Mouse (Mus musculus): ENCODE measurements around the gene Dgkd. TPM values are rescaled to one million over a fixed set of nuclear protein-coding genes. Genes with fewer than 3 reads are reported as not detected.

Gene Dgkd
- polyA plus RNA-seq, 1 experiment from 2014 or later, result 20.2 TPM

DNA sequence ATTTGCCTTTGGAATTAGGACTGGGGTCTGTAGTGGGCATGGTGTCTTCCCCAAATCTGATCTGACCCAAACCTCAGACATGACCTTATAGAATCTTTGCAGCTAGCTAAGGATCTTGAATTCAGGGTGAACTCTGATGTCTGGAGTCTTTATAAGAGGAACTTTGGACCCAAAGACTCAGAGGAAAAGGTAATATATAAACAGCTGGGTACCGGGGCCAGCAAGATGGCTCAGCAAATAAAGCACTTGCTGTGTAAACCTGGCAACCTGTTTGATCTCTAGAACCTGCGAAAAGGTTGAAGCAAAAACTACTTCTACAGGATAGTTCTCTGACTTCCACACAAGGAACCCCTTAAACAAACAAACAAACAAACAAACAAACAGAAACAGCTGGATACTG, 5.4 kb downstream of the Dgkd start:
- peak; percentile 61 for ATAC-seq
- Histone ChIP-seq H3K4me2 (replicated peaks; ENCODE audit: low read depth) (0 out of 2 replicates have a peak overlapping the region, but pooled peaks have one; percentile 0), H3K9me3 (ENCODE audit: control insufficient read depth) (no peaks in the 10 kb centered on the region), H3K4me3 (ENCODE audit: low read depth, low read length) (no peak overlapping the region), H3K27ac (ENCODE audit: low read depth, low read length) (0 out of 2 replicates have a peak overlapping the region, but pooled peaks have one; percentile 21), H3K36me3 (ENCODE audit: control insufficient read depth, insufficient read depth) (no peaks in the 10 kb centered on the region), H3K4me1 (replicated peaks; ENCODE audit: control insufficient read depth, insufficient read depth, low read length) (peaks cover 10% of the 10 kb centered on the region; the same call in 1 of the 2 replicates), H3K9ac (ENCODE audit: low read depth, low read length) (no peak overlapping the region), H3K27me3 (replicated peaks; ENCODE audit: control insufficient read depth, insufficient read depth, low read length) (no peaks in the 10 kb centered on the region)
- TF ChIP-seq CTCF (IDR thresholded peaks at IDR 0.05; ENCODE audit: low read depth), result no peak
- 30% methylated on average over 2 of the region's 2 CpGs for WGBS

DNA sequence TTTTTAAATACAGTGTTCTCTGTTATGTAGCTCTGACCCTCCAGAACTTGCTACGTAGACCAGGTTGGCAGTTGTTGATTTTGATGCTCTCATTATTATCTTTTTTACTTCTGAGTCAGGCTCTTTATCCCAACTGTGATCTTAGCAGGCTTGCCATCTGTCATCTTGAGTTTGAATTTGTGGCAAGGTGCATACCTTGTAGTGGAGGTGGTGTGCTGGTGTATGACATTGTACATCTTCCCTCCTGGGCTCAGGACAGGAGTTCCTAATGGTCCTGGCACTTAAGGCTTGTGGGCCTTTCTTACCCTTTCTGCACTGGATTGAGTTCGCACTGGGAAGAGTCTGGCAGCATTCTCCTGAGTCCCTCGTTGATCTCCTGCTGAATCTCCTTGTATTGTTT, 10.5 kb downstream of the Dgkd start:
- Histone ChIP-seq H3K4me3 (ENCODE audit: low read depth, low read length) (no peak overlapping the region), H3K4me1 (replicated peaks; ENCODE audit: control insufficient read depth, insufficient read depth, low read length) (no peaks in the 10 kb centered on the region; the same call in 1 of the 2 replicates), H3K4me2 (replicated peaks; ENCODE audit: low read depth) (no peak overlapping the region), H3K27me3 (replicated peaks; ENCODE audit: control insufficient read depth, insufficient read depth, low read length) (no peaks in the 10 kb centered on the region), H3K27ac (ENCODE audit: low read depth, low read length) (no peak overlapping the region), H3K36me3 (ENCODE audit: control insufficient read depth, insufficient read depth) (no peaks in the 10 kb centered on the region), H3K9me3 (ENCODE audit: control insufficient read depth) (no peaks in the 10 kb centered on the region), H3K9ac (ENCODE audit: low read depth, low read length) (no peak overlapping the region)
- TF ChIP-seq CTCF (IDR thresholded peaks at IDR 0.05; ENCODE audit: low read depth), result no peak
- WGBS, result 72% methylated on average over 3 of the region's 3 CpGs
- no peak for ATAC-seq

DNA sequence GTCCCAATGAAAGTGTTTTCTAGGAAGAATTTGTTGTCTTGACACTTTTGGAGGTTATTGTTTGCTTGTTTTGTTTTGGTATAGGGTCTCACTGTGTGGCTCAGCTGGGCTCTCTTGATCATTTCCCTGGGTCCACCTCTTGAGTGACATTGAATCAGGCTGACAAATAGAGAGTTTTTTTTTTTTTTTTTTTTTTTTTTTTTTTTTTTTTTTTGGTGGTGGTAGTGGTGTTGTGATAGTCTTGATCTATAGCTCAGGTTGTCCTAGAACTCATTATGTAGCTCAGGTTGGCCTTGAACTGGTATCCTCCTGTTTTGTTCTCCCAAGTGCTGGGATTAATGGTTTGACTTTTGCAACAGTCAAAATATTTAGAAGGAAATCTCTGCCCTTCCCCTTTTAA, 11.8 kb downstream of the Dgkd start:
- no peak for TF ChIP-seq CTCF (IDR thresholded peaks at IDR 0.05; ENCODE audit: low read depth)
- Histone ChIP-seq H3K27ac (ENCODE audit: low read depth, low read length) (no peak overlapping the region), H3K4me3 (ENCODE audit: low read depth, low read length) (no peak overlapping the region), H3K9me3 (ENCODE audit: control insufficient read depth) (no peaks in the 10 kb centered on the region), H3K36me3 (ENCODE audit: control insufficient read depth, insufficient read depth) (no peaks in the 10 kb centered on the region), H3K27me3 (replicated peaks; ENCODE audit: control insufficient read depth, insufficient read depth, low read length) (no peaks in the 10 kb centered on the region), H3K9ac (ENCODE audit: low read depth, low read length) (no peak overlapping the region), H3K4me2 (replicated peaks; ENCODE audit: low read depth) (no peak overlapping the region), H3K4me1 (replicated peaks; ENCODE audit: control insufficient read depth, insufficient read depth, low read length) (no peaks in the 10 kb centered on the region; the same call in 1 of the 2 replicates)
- ATAC-seq, result no peak

DNA sequence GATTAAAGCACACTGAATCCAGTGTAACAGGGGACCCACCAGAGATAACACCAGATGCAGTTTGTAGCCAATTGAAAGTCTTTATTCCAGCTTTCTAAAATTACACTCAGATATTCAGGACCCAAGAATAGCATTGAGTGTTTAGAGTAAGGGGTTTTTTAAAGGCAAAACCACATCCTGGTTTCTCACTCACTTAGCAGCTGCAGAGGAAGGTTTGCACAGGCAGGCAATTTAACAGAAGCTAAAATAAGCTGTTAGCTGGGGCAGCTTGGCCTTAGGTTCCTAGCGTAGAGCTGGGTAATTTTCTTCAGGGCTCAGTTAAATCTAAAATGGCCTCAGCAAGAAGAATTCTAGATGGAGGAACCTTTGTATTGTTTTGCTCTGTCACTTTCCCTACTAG, 13.6 kb downstream of the Dgkd start:
- Histone ChIP-seq H3K27ac (ENCODE audit: low read depth, low read length) (no peak overlapping the region), H3K27me3 (replicated peaks; ENCODE audit: control insufficient read depth, insufficient read depth, low read length) (no peaks in the 10 kb centered on the region), H3K4me1 (replicated peaks; ENCODE audit: control insufficient read depth, insufficient read depth, low read length) (no peaks in the 10 kb centered on the region), H3K36me3 (ENCODE audit: control insufficient read depth, insufficient read depth) (no peaks in the 10 kb centered on the region), H3K9me3 (ENCODE audit: control insufficient read depth) (no peaks in the 10 kb centered on the region), H3K4me2 (replicated peaks; ENCODE audit: low read depth) (no peak overlapping the region), H3K9ac (ENCODE audit: low read depth, low read length) (no peak overlapping the region), H3K4me3 (ENCODE audit: low read depth, low read length) (no peak overlapping the region)
- 91% methylated on average over 1 of the region's 1 CpGs for WGBS
- TF ChIP-seq CTCF (IDR thresholded peaks at IDR 0.05; ENCODE audit: low read depth), result no peak
- no peak for ATAC-seq

DNA sequence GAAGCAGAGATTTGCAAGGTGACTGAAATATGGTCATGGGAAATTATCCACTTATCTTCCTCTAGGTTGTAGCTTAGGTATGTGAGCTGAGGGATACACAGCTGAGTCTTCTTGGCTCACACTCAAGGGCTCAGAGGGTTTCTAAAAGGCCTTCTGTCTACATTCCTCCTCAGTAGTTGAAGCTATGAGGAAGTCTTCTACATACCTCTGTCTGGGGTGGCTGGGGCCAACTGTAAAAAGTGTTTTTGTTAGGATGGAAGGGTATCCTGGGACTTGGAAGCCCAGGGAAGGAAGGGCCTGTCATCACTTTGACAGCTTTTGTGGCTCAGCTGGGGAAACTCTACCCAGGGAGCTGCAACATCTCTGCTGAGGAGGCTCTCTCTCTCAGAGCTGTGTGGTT, 18.5 kb downstream of the Dgkd start:
- no peak for TF ChIP-seq CTCF (IDR thresholded peaks at IDR 0.05; ENCODE audit: low read depth)
- Histone ChIP-seq H3K4me2 (replicated peaks; ENCODE audit: low read depth) (no peak overlapping the region), H3K9me3 (ENCODE audit: control insufficient read depth) (no peaks in the 10 kb centered on the region), H3K4me1 (replicated peaks; ENCODE audit: control insufficient read depth, insufficient read depth, low read length) (no peaks in the 10 kb centered on the region), H3K9ac (ENCODE audit: low read depth, low read length) (no peak overlapping the region), H3K27ac (ENCODE audit: low read depth, low read length) (no peak overlapping the region), H3K36me3 (ENCODE audit: control insufficient read depth, insufficient read depth) (no peaks in the 10 kb centered on the region), H3K27me3 (replicated peaks; ENCODE audit: control insufficient read depth, insufficient read depth, low read length) (no peaks in the 10 kb centered on the region), H3K4me3 (ENCODE audit: low read depth, low read length) (no peak overlapping the region)
- ATAC-seq, result no peak

DNA sequence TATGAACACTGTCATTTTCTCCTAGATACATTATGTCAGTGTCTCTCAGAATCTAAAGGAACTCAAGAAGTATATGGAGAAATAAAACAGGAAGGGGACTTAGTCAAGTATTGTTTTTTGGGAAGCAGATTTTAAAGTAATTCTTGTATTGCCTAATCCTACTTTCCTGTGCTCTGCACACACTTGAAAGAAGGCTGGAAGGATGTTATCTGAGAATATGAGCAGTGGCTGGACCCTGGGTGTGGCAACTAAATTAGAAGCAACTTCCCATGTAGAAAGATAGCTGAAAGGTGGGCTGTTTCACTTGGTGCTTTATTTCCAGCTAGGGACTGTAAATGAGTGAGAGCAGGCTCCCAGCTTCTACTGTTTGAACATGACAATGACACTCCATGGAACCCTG, 20.0 kb downstream of the Dgkd start:
- Histone ChIP-seq H3K27ac (ENCODE audit: low read depth, low read length) (no peak overlapping the region), H3K9me3 (ENCODE audit: control insufficient read depth) (no peaks in the 10 kb centered on the region), H3K4me3 (ENCODE audit: low read depth, low read length) (no peak overlapping the region), H3K27me3 (replicated peaks; ENCODE audit: control insufficient read depth, insufficient read depth, low read length) (no peaks in the 10 kb centered on the region), H3K4me2 (replicated peaks; ENCODE audit: low read depth) (no peak overlapping the region), H3K9ac (ENCODE audit: low read depth, low read length) (no peak overlapping the region), H3K36me3 (ENCODE audit: control insufficient read depth, insufficient read depth) (no peaks in the 10 kb centered on the region), H3K4me1 (replicated peaks; ENCODE audit: control insufficient read depth, insufficient read depth, low read length) (no peaks in the 10 kb centered on the region)
- no peak for TF ChIP-seq CTCF (IDR thresholded peaks at IDR 0.05; ENCODE audit: low read depth)
- no peak for ATAC-seq

DNA sequence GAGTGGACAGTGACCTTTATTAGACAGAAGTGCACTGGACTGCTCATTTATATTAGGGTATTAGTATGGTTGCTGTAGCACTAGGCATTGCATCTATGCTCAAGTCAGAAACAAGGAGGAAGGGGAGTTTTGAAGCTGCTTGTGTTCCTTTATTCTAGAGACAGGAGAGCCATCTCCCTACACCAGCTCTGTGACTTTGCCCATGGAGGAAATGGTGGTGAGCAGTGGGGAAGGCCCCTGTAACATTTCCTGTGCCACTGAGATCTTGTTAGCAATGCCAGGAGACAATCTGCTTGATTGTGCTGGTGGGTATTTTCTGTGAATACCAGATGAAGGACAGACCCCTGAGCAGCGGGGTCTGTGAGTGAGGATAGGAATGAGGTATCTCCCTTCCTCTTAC, 23.0 kb downstream of the Dgkd start:
- H3K9me3 ChIP-seq (ENCODE audit: control insufficient read depth), result no peaks in the 10 kb centered on the region
- H3K27ac ChIP-seq (ENCODE audit: low read depth, low read length), result no peak overlapping the region
- no peak for ATAC-seq
- H3K27me3 ChIP-seq (replicated peaks; ENCODE audit: control insufficient read depth, insufficient read depth, low read length), result no peaks in the 10 kb centered on the region
- no peak overlapping the region for H3K9ac ChIP-seq (ENCODE audit: low read depth, low read length)
- WGBS, result 89% methylated on average over 1 of the region's 1 CpGs
- H3K4me2 ChIP-seq (replicated peaks; ENCODE audit: low read depth), result no peak overlapping the region
- H3K4me1 ChIP-seq (replicated peaks; ENCODE audit: control insufficient read depth, insufficient read depth, low read length), result peaks cover 5% of the 10 kb centered on the region; the same call in 1 of the 2 replicates
- TF ChIP-seq CTCF (IDR thresholded peaks at IDR 0.05; ENCODE audit: low read depth), result no peak
- no peaks in the 10 kb centered on the region for H3K36me3 ChIP-seq (ENCODE audit: control insufficient read depth, insufficient read depth)
- H3K4me3 ChIP-seq (ENCODE audit: low read depth, low read length), result no peak overlapping the region

All from intestine, postnatal 0 days (tissue).